Mouse (Mus musculus): ENCODE measurements around the gene Setd6.

Setd6 gene

GRCm38 (mm10) chr8:95715676-95716531 is at the start of gene Setd6:
Gene Setd6, plus strand, starts transcription at chr8:95715881.
- no peak for TF ChIP-seq NANOG (IDR thresholded peaks at IDR 0.05; ENCODE audit: borderline replicate concordance, low read length)
- no peak for TF ChIP-seq POU5F1 (IDR thresholded peaks at IDR 0.05; ENCODE audit: borderline replicate concordance, low read length)
- no peak for TF ChIP-seq CTCF (conservative IDR thresholded peaks at IDR 0.05; ENCODE audit: low read length)
- H3K36me3 ChIP-seq (ENCODE audit: insufficient read depth, low read length), result peaks cover 55% of the 10 kb centered on the region
- no peaks in the 10 kb centered on the region for H3K9me3 ChIP-seq (ENCODE audit: low read length)
- H3K4me1 ChIP-seq (replicated peaks; ENCODE audit: low read depth, low read length), result peaks cover 69% of the 10 kb centered on the region
- H3K27me3 ChIP-seq (ENCODE audit: insufficient read depth, low read length), result no peaks in the 10 kb centered on the region
- H3K4me3 ChIP-seq (replicated peaks; ENCODE audit: low read length), result peak within 1 kb of the TSS; percentile 92

- Histone ChIP-seq H3K9me3 (ENCODE audit: low read length) (no peaks in the 10 kb centered on the region), H3K36me3 (ENCODE audit: insufficient read depth, low read length) (no peaks in the 10 kb centered on the region), H3K4me3 (replicated peaks; ENCODE audit: low read length) (no peak overlapping the region), H3K4me1 (replicated peaks; ENCODE audit: low read depth, low read length) (no peaks in the 10 kb centered on the region; the same call in 1 of the 2 replicates), H3K27me3 (ENCODE audit: insufficient read depth, low read length) (peaks cover 41% of the 10 kb centered on the region)
- TF ChIP-seq NANOG (IDR thresholded peaks at IDR 0.05; ENCODE audit: borderline replicate concordance, low read length) (no peak), POU5F1 (IDR thresholded peaks at IDR 0.05; ENCODE audit: borderline replicate concordance, low read length) (no peak), CTCF (conservative IDR thresholded peaks at IDR 0.05; ENCODE audit: low read length) (no peak)
Measured at GRCm38 (mm10) chr8:95668163-95668958, 47.3 kb upstream of the Setd6 start.

- peaks cover 6% of the 10 kb centered on the region; the same call in 1 of the 2 replicates for H3K4me1 ChIP-seq (replicated peaks; ENCODE audit: low read depth, low read length)
- TF ChIP-seq POU5F1 (IDR thresholded peaks at IDR 0.05; ENCODE audit: borderline replicate concordance, low read length) (no peak), CTCF (conservative IDR thresholded peaks at IDR 0.05; ENCODE audit: low read length) (no peak), NANOG (IDR thresholded peaks at IDR 0.05; ENCODE audit: borderline replicate concordance, low read length) (no peak)
- peaks cover 46% of the 10 kb centered on the region for H3K27me3 ChIP-seq (ENCODE audit: insufficient read depth, low read length)
- no peak overlapping the region for H3K4me3 ChIP-seq (replicated peaks; ENCODE audit: low read length)
- no peaks in the 10 kb centered on the region for H3K36me3 ChIP-seq (ENCODE audit: insufficient read depth, low read length)
- H3K9me3 ChIP-seq (ENCODE audit: low read length), result no peaks in the 10 kb centered on the region
Measured at GRCm38 (mm10) chr8:95669967-95670366, 45.7 kb upstream of the Setd6 start.

GRCm38 (mm10) chr8:95671861-95672260 is 43.8 kb upstream of the Setd6 start:
- TF ChIP-seq NANOG (IDR thresholded peaks at IDR 0.05; ENCODE audit: borderline replicate concordance, low read length) (no peak), CTCF (conservative IDR thresholded peaks at IDR 0.05; ENCODE audit: low read length) (no peak), POU5F1 (IDR thresholded peaks at IDR 0.05; ENCODE audit: borderline replicate concordance, low read length) (no peak)
- H3K4me1 ChIP-seq (replicated peaks; ENCODE audit: low read depth, low read length), result peaks cover 22% of the 10 kb centered on the region
- no peaks in the 10 kb centered on the region for H3K9me3 ChIP-seq (ENCODE audit: low read length)
- no peaks in the 10 kb centered on the region for H3K36me3 ChIP-seq (ENCODE audit: insufficient read depth, low read length)
- H3K4me3 ChIP-seq (replicated peaks; ENCODE audit: low read length), result no peak overlapping the region
- peaks cover 65% of the 10 kb centered on the region for H3K27me3 ChIP-seq (ENCODE audit: insufficient read depth, low read length)

- no peak for TF ChIP-seq NANOG (IDR thresholded peaks at IDR 0.05; ENCODE audit: borderline replicate concordance, low read length)
- TF ChIP-seq POU5F1 (IDR thresholded peaks at IDR 0.05; ENCODE audit: borderline replicate concordance, low read length), result no peak
- TF ChIP-seq CTCF (conservative IDR thresholded peaks at IDR 0.05; ENCODE audit: low read length), result no peak
- peaks cover 73% of the 10 kb centered on the region for H3K27me3 ChIP-seq (ENCODE audit: insufficient read depth, low read length)
- peaks cover 28% of the 10 kb centered on the region for H3K4me1 ChIP-seq (replicated peaks; ENCODE audit: low read depth, low read length)
- no peaks in the 10 kb centered on the region for H3K9me3 ChIP-seq (ENCODE audit: low read length)
- no peaks in the 10 kb centered on the region for H3K36me3 ChIP-seq (ENCODE audit: insufficient read depth, low read length)
- H3K4me3 ChIP-seq (replicated peaks; ENCODE audit: low read length), result no peak overlapping the region
Measured at GRCm38 (mm10) chr8:95672811-95673210, 42.9 kb upstream of the Setd6 start.

GRCm38 (mm10) chr8:95676631-95677030 is 39.0 kb upstream of the Setd6 start, which contains the start of gene Ndrg4:
Gene Ndrg4, plus strand, starts transcription at chr8:95676980.
- H3K4me1 ChIP-seq (replicated peaks; ENCODE audit: low read depth, low read length), result peaks cover 37% of the 10 kb centered on the region
- no peaks in the 10 kb centered on the region for H3K36me3 ChIP-seq (ENCODE audit: insufficient read depth, low read length)
- TF ChIP-seq POU5F1 (IDR thresholded peaks at IDR 0.05; ENCODE audit: borderline replicate concordance, low read length) (no peak), NANOG (IDR thresholded peaks at IDR 0.05; ENCODE audit: borderline replicate concordance, low read length) (peak; percentile 47; the same call in 1 of the 2 replicates), CTCF (conservative IDR thresholded peaks at IDR 0.05; ENCODE audit: low read length) (no peak)
- H3K9me3 ChIP-seq (ENCODE audit: low read length), result no peaks in the 10 kb centered on the region
- peaks cover 92% of the 10 kb centered on the region for H3K27me3 ChIP-seq (ENCODE audit: insufficient read depth, low read length)
- peak within 1 kb of the TSS; percentile 87 for H3K4me3 ChIP-seq (replicated peaks; ENCODE audit: low read length)

GRCm38 (mm10) chr8:95677591-95678023 is 38.1 kb upstream of the Setd6 start:
- peak overlapping the region; percentile 87 for H3K4me3 ChIP-seq (replicated peaks; ENCODE audit: low read length)
- no peaks in the 10 kb centered on the region for H3K36me3 ChIP-seq (ENCODE audit: insufficient read depth, low read length)
- TF ChIP-seq NANOG (IDR thresholded peaks at IDR 0.05; ENCODE audit: borderline replicate concordance, low read length), result no peak
- TF ChIP-seq CTCF (conservative IDR thresholded peaks at IDR 0.05; ENCODE audit: low read length), result no peak
- no peak for TF ChIP-seq POU5F1 (IDR thresholded peaks at IDR 0.05; ENCODE audit: borderline replicate concordance, low read length)
- peaks cover 93% of the 10 kb centered on the region for H3K27me3 ChIP-seq (ENCODE audit: insufficient read depth, low read length)
- H3K9me3 ChIP-seq (ENCODE audit: low read length), result no peaks in the 10 kb centered on the region
- peaks cover 37% of the 10 kb centered on the region for H3K4me1 ChIP-seq (replicated peaks; ENCODE audit: low read depth, low read length)

- TF ChIP-seq POU5F1 (IDR thresholded peaks at IDR 0.05; ENCODE audit: borderline replicate concordance, low read length), result no peak
- no peak for TF ChIP-seq CTCF (conservative IDR thresholded peaks at IDR 0.05; ENCODE audit: low read length)
- TF ChIP-seq NANOG (IDR thresholded peaks at IDR 0.05; ENCODE audit: borderline replicate concordance, low read length), result no peak
- Histone ChIP-seq H3K27me3 (ENCODE audit: insufficient read depth, low read length) (peaks cover 94% of the 10 kb centered on the region), H3K36me3 (ENCODE audit: insufficient read depth, low read length) (no peaks in the 10 kb centered on the region), H3K9me3 (ENCODE audit: low read length) (no peaks in the 10 kb centered on the region), H3K4me1 (replicated peaks; ENCODE audit: low read depth, low read length) (peaks cover 37% of the 10 kb centered on the region), H3K4me3 (replicated peaks; ENCODE audit: low read length) (peak overlapping the region; percentile 87)
Measured at GRCm38 (mm10) chr8:95678024-95678611, 37.6 kb upstream of the Setd6 start.
